Mouse (Mus musculus): ENCODE measurements around the gene Sort1.

DNA sequence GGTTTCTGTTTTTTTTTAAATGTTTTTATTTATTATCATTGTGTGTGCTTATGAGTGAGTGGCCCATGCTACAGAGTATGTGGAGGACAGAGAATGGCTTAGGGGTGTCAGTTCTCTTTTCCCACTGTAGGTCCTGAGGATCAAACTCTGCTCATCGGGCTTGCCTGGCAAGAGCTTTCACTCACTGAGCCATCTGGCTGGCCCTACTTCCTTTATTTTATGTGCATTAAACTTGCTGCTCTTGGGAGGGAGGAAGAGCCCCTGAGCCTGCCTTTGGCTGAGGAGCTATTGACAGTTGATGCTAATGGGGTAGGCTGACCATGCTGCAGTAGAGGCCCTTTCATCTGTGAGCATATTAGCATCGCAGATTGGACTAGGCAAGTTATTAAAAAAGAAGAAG, 37.0 kb upstream of the Sort1 start:
- TF ChIP-seq CTCF (IDR thresholded peaks at IDR 0.05) (no peak), EP300 (IDR thresholded peaks at IDR 0.05) (no peak)

All from lung, postnatal 0 days (tissue).